Mouse (Mus musculus): Measurements from ENCODE around the gene Frmd4a. TPM values are rescaled to one million over a fixed set of nuclear protein-coding genes. Genes with fewer than 3 reads are reported as not detected.

The Frmd4a gene
- polyA plus RNA-seq, 1 experiment from 2014 or later: 56.0 TPM

DNA sequence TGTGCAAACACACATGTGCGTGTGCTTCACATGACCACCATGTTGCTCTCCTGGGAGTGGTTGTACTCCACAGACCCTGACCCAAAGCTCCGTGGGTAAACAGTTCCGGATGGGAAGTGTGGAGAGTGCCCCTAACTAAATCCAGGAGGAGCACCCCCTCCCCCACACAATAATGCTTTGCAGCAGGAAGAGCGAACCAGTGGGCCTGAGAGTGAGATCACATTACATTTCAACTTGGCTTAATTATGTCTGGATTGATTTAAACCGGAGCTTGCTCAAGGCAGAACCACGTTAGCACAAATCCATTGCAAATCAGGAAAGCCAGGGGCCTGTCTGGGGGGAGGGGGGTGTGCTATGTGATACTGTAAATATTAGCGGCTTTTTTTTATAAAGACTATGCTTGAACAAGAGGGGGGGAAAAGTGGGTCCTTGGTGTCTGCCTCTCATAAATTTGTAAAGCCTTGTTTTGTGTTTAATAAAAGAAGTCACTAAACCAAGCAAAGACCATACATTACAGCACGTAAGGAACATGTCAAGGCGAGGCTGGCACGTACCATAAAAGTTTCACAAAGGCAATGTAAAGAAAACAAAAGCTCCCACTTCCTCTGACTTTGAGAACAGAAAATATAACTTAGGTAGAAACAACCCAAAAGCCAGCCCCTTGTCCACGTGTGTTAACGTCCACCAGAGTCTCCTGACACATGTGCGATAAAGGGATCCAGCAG is 570.3 kb downstream of the Frmd4a start:
- ATAC-seq: peak; percentile 46; the same call in 1 of the 2 replicates
- no peak overlapping the region for H3K27ac ChIP-seq (ENCODE audit: low read length)
- 69% methylated on average over 13 of the region's 13 CpGs for WGBS

GRCm38 (mm10) chr2:4591647-4592046 is 574.1 kb downstream of the Frmd4a start:
- no peak overlapping the region for H3K4me2 ChIP-seq (ENCODE audit: low read length)
- ATAC-seq: no peak
- H3K9ac ChIP-seq (ENCODE audit: low read depth, low read length): no peak overlapping the region
- H3K4me3 ChIP-seq (ENCODE audit: low read depth, low read length): no peak overlapping the region
- no peaks in the 10 kb centered on the region for H3K9me3 ChIP-seq (replicated peaks; ENCODE audit: control insufficient read depth, low read length, poor library complexity, severe bottlenecking)
- no peaks in the 10 kb centered on the region; the same call in 1 of the 2 replicates for H3K4me1 ChIP-seq (ENCODE audit: control insufficient read depth, insufficient read depth, low read length)
- WGBS: 85% methylated on average over 3 of the region's 3 CpGs
- H3K27me3 ChIP-seq (ENCODE audit: control insufficient read depth, insufficient read depth, low read depth, low read length): no peaks in the 10 kb centered on the region
- H3K36me3 ChIP-seq (ENCODE audit: control insufficient read depth, insufficient read depth, low read length): peaks cover 24% of the 10 kb centered on the region
- no peak overlapping the region for H3K27ac ChIP-seq (ENCODE audit: low read length)

More for the DNA sequence above, 570.3 kb downstream of the Frmd4a start:
- Histone ChIP-seq H3K9me3 (replicated peaks; ENCODE audit: control insufficient read depth, low read length, poor library complexity, severe bottlenecking) (no peaks in the 10 kb centered on the region), H3K27me3 (ENCODE audit: control insufficient read depth, insufficient read depth, low read depth, low read length) (no peaks in the 10 kb centered on the region), H3K9ac (ENCODE audit: low read depth, low read length) (no peak overlapping the region), H3K36me3 (ENCODE audit: control insufficient read depth, insufficient read depth, low read length) (peaks cover 15% of the 10 kb centered on the region), H3K4me3 (ENCODE audit: low read depth, low read length) (no peak overlapping the region), H3K4me2 (ENCODE audit: low read length) (no peak overlapping the region), H3K4me1 (ENCODE audit: control insufficient read depth, insufficient read depth, low read length) (no peaks in the 10 kb centered on the region; the same call in 1 of the 2 replicates)

- Histone ChIP-seq H3K27ac (ENCODE audit: low read length) (no peak overlapping the region), H3K9ac (ENCODE audit: low read depth, low read length) (no peak overlapping the region), H3K9me3 (replicated peaks; ENCODE audit: control insufficient read depth, low read length, poor library complexity, severe bottlenecking) (no peaks in the 10 kb centered on the region), H3K4me2 (ENCODE audit: low read length) (no peak overlapping the region), H3K27me3 (ENCODE audit: control insufficient read depth, insufficient read depth, low read depth, low read length) (no peaks in the 10 kb centered on the region), H3K36me3 (ENCODE audit: control insufficient read depth, insufficient read depth, low read length) (peaks cover 24% of the 10 kb centered on the region), H3K4me3 (ENCODE audit: low read depth, low read length) (no peak overlapping the region), H3K4me1 (ENCODE audit: control insufficient read depth, insufficient read depth, low read length) (no peaks in the 10 kb centered on the region; the same call in 1 of the 2 replicates)
- 95% methylated on average over 7 of the region's 7 CpGs for WGBS
- no peak for ATAC-seq
These were observed 575.1 kb downstream of the Frmd4a start for GRCm38 (mm10) chr2:4592666-4593065.

DNA sequence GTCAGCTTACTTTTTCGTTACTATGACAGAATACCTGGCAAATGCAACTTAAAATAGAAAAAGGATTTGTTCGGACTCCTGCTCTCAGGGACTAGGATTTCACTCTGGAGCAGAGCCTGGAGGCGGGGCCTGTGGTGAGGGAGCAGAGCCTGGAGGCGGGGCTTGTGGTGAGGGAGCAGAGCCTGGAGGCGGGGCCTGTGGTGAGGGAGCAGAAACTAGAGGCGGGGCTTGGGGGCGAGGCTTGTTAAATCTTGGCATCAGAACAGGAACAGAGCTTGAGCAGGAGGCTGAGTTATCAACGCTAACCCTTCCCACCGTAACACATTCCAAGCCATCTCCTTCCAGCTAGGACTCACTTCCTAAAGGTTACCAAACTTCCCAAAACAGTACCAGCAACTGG is 575.9 kb downstream of the Frmd4a start:
- no peak overlapping the region for H3K9ac ChIP-seq (ENCODE audit: low read depth, low read length)
- no peak for ATAC-seq
- H3K36me3 ChIP-seq (ENCODE audit: control insufficient read depth, insufficient read depth, low read length): peaks cover 22% of the 10 kb centered on the region
- no peaks in the 10 kb centered on the region for H3K9me3 ChIP-seq (replicated peaks; ENCODE audit: control insufficient read depth, low read length, poor library complexity, severe bottlenecking)
- 35% methylated on average over 9 of the region's 9 CpGs for WGBS
- no peak overlapping the region for H3K4me2 ChIP-seq (ENCODE audit: low read length)
- H3K4me1 ChIP-seq (ENCODE audit: control insufficient read depth, insufficient read depth, low read length): no peaks in the 10 kb centered on the region
- H3K27ac ChIP-seq (ENCODE audit: low read length): no peak overlapping the region
- H3K4me3 ChIP-seq (ENCODE audit: low read depth, low read length): no peak overlapping the region
- no peaks in the 10 kb centered on the region for H3K27me3 ChIP-seq (ENCODE audit: control insufficient read depth, insufficient read depth, low read depth, low read length)

DNA sequence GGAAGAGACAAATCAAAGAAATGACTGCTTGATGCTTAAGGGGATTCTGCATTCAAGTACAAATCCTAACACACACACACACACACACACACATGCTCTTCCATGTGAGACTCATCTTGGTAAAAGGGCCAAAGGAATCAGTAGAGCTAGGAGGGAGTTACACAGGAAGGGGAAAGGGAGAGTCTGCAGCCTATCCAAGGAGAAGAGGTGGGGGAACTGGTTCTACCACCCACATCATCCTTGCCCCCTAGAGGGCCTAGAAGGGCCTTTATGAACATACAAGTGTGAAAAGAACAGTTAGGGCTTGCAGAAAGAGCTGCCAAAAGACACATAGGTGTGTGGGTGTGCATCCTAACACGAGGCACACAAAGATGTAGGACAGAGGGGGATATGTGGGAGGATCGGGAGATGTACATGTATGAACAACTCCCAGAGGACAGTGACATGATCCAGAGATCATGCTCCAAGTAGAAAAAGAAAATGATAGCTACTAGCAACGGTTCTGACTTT is 576.4 kb downstream of the Frmd4a start:
- Histone ChIP-seq H3K27ac (ENCODE audit: low read length) (no peak overlapping the region), H3K27me3 (ENCODE audit: control insufficient read depth, insufficient read depth, low read depth, low read length) (no peaks in the 10 kb centered on the region), H3K36me3 (ENCODE audit: control insufficient read depth, insufficient read depth, low read length) (peaks cover 23% of the 10 kb centered on the region), H3K4me2 (ENCODE audit: low read length) (no peak overlapping the region), H3K4me3 (ENCODE audit: low read depth, low read length) (no peak overlapping the region), H3K4me1 (ENCODE audit: control insufficient read depth, insufficient read depth, low read length) (no peaks in the 10 kb centered on the region), H3K9ac (ENCODE audit: low read depth, low read length) (no peak overlapping the region), H3K9me3 (replicated peaks; ENCODE audit: control insufficient read depth, low read length, poor library complexity, severe bottlenecking) (no peaks in the 10 kb centered on the region)
- no peak for ATAC-seq
- 93% methylated on average over 3 of the region's 3 CpGs for WGBS

DNA sequence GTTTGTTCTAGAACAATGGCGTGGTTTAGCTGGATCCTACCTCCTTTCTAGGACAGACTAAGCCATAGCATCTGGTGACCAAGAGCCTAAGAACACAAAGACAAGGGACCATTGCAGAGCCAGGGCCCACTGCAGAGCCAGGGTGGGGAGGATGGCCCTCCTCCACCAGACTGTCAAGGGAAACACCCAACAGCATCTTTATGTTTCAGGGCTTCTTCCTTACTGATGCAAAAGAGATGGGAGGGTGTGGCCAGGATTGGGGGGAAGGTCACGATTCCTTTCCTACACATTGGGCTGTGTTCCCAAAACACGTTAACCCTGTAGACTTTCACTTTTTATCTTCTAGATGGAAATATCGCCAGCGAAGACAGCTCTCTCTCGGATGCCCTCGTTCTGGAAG is 579.5 kb downstream of the Frmd4a start:
- Histone ChIP-seq H3K27me3 (ENCODE audit: control insufficient read depth, insufficient read depth, low read depth, low read length) (no peaks in the 10 kb centered on the region), H3K4me1 (ENCODE audit: control insufficient read depth, insufficient read depth, low read length) (no peaks in the 10 kb centered on the region), H3K4me2 (ENCODE audit: low read length) (no peak overlapping the region), H3K9ac (ENCODE audit: low read depth, low read length) (no peak overlapping the region), H3K36me3 (ENCODE audit: control insufficient read depth, insufficient read depth, low read length) (peaks cover 15% of the 10 kb centered on the region), H3K9me3 (replicated peaks; ENCODE audit: control insufficient read depth, low read length, poor library complexity, severe bottlenecking) (no peaks in the 10 kb centered on the region), H3K27ac (ENCODE audit: low read length) (no peak overlapping the region), H3K4me3 (ENCODE audit: low read depth, low read length) (no peak overlapping the region)
- 94% methylated on average over 7 of the region's 7 CpGs for WGBS
- ATAC-seq: no peak

DNA sequence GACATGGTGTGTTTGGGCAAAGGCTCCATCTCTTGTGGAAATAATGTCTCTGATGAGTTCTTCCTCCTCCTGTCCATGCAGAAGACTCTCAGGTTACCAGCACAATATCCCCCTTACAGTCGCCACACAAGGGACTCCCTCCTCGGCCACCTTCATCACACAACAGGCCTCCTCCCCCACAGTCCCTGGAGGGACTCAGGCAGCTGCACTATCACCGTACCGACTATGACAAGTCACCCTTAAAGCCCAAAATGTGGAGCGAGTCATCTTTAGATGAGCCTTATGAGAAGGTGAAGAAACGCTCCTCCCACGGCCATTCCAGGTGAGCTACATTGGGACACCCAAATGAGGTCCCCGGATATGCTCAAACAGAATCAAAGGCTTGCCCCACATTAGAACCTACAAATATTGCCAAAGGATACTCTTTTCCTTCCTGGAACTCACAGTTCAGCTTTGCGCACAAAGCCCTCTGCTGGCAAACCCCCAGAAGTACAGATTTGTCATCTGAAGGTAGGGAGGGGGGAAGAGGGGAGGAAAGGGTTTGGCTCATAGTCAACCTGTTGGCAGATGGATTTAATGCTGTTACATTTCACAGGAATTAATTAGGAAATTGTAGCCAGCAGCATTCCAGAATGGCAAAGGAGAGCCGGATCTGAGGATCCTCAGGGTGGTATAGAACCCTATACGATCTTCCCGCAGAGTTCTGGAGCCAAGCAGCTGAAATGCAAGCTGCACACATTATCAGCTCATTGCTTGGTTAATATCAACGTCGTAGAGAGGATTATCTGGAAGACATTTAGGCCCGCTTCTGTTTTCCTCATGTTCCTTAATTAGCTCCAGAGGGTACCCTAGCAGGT is 583.7 kb downstream of the Frmd4a start:
- no peak overlapping the region for H3K27ac ChIP-seq (ENCODE audit: low read length)
- 57% methylated on average over 15 of the region's 15 CpGs for WGBS

GRCm38 (mm10) chr2:4603361-4603945 is 585.9 kb downstream of the Frmd4a start:
- H3K36me3 ChIP-seq (ENCODE audit: control insufficient read depth, insufficient read depth, low read length): peaks cover 37% of the 10 kb centered on the region

More for the DNA sequence above, 583.7 kb downstream of the Frmd4a start:
- Histone ChIP-seq H3K36me3 (ENCODE audit: control insufficient read depth, insufficient read depth, low read length) (peaks cover 31% of the 10 kb centered on the region), H3K9me3 (replicated peaks; ENCODE audit: control insufficient read depth, low read length, poor library complexity, severe bottlenecking) (no peaks in the 10 kb centered on the region), H3K27me3 (ENCODE audit: control insufficient read depth, insufficient read depth, low read depth, low read length) (no peaks in the 10 kb centered on the region), H3K4me2 (ENCODE audit: low read length) (no peak overlapping the region), H3K4me1 (ENCODE audit: control insufficient read depth, insufficient read depth, low read length) (no peaks in the 10 kb centered on the region), H3K9ac (ENCODE audit: low read depth, low read length) (no peak overlapping the region), H3K4me3 (ENCODE audit: low read depth, low read length) (no peak overlapping the region)
- peak; percentile 38 for ATAC-seq

More at GRCm38 (mm10) chr2:4603361-4603945, 585.9 kb downstream of the Frmd4a start:
- Histone ChIP-seq H3K27ac (ENCODE audit: low read length) (no peak overlapping the region), H3K4me3 (ENCODE audit: low read depth, low read length) (no peak overlapping the region), H3K9me3 (replicated peaks; ENCODE audit: control insufficient read depth, low read length, poor library complexity, severe bottlenecking) (no peaks in the 10 kb centered on the region), H3K4me2 (ENCODE audit: low read length) (no peak overlapping the region), H3K4me1 (ENCODE audit: control insufficient read depth, insufficient read depth, low read length) (no peaks in the 10 kb centered on the region), H3K27me3 (ENCODE audit: control insufficient read depth, insufficient read depth, low read depth, low read length) (no peaks in the 10 kb centered on the region), H3K9ac (ENCODE audit: low read depth, low read length) (no peak overlapping the region)
- 89% methylated on average over 33 of the region's 33 CpGs for WGBS
- no peak for ATAC-seq

Measured in midbrain, embryonic 16.5 days (tissue).